Mouse (Mus musculus): ENCODE results near the gene Gm45062.

- no peak for TF ChIP-seq CTCF (IDR thresholded peaks at IDR 0.05; ENCODE audit: low read depth)
- no peak for TF ChIP-seq EP300 (IDR thresholded peaks at IDR 0.05; ENCODE audit: low read depth)
These were observed 109.1 kb downstream of the Gm45062 start for GRCm38 (mm10) chr6:8368198-8368864.
